Mouse (Mus musculus) olfactory bulb, adult 2 months (tissue): Measurements from ENCODE around the gene Adam19.

Experiments
- CTCF ChIP-seq: fragments of 200-500 bp; IDR thresholded peaks from 2 replicates; pipeline ENCODE4 v1.5.1; 2012; ENCODE audit warnings: low read depth, mild to moderate bottlenecking, low read length, moderate library complexity; ENCODE audit not compliant: insufficient read depth
- POLR2A ChIP-seq: fragments of 200-500 bp; IDR thresholded peaks from 2 replicates; pipeline ENCODE4 v1.6.1; 2012; ENCODE audit warnings: mild to moderate bottlenecking, low read depth, low read length, moderate library complexity; ENCODE audit not compliant: insufficient read depth

GRCm38 (mm10) chr11:46157462-46157861, 101.7 kb downstream of the Adam19 start:
- TF ChIP-seq CTCF = no peak
- no peak for TF ChIP-seq POLR2A
